Mouse (Mus musculus): Measurements from ENCODE around the gene Dok1. TPM values are rescaled to one million over a fixed set of nuclear protein-coding genes. Genes with fewer than 3 reads are reported as not detected.

Dok1 gene
- polyA plus RNA-seq, 1 experiment = 4.7 TPM

- TF ChIP-seq CTCF (IDR thresholded peaks at IDR 0.05; ENCODE audit: low read depth, low read length) (no peak), POLR2A (IDR thresholded peaks at IDR 0.05; ENCODE audit: insufficient read depth, low read length) (no peak), EP300 (IDR thresholded peaks at IDR 0.05; ENCODE audit: insufficient read depth, low read depth, low read length) (no peak)
- H3K4me3 ChIP-seq (ENCODE audit: low read depth, low read length) = no peak overlapping the region
These were observed 29.4 kb downstream of the Dok1 start for GRCm38 (mm10) chr6:83003850-83004249.

GRCm38 (mm10) chr6:83003082-83003481 is 30.2 kb downstream of the Dok1 start:
- no peak for TF ChIP-seq CTCF (IDR thresholded peaks at IDR 0.05; ENCODE audit: low read depth, low read length)
- no peak for TF ChIP-seq EP300 (IDR thresholded peaks at IDR 0.05; ENCODE audit: insufficient read depth, low read depth, low read length)
- TF ChIP-seq POLR2A (IDR thresholded peaks at IDR 0.05; ENCODE audit: insufficient read depth, low read length) = no peak
- H3K9me3 ChIP-seq (replicated peaks; ENCODE audit: control insufficient read depth, insufficient read depth, low read length, poor library complexity, severe bottlenecking) = no peaks in the 10 kb centered on the region; the same call in 1 of the 2 replicates
- no peak overlapping the region for H3K9ac ChIP-seq (ENCODE audit: low read depth, poor library complexity, severe bottlenecking)
- no peaks in the 10 kb centered on the region for H3K4me1 ChIP-seq (ENCODE audit: control insufficient read depth, insufficient read depth, low read length)
- no peak overlapping the region for H3K4me3 ChIP-seq (ENCODE audit: low read depth, low read length)
- H3K27me3 ChIP-seq (ENCODE audit: control insufficient read depth, insufficient read depth, low read length, poor library complexity, severe bottlenecking) = no peaks in the 10 kb centered on the region
- H3K36me3 ChIP-seq (ENCODE audit: control insufficient read depth, insufficient read depth, low read length, poor library complexity, severe bottlenecking) = no peaks in the 10 kb centered on the region
- H3K27ac ChIP-seq (ENCODE audit: insufficient read depth, low read length) = no peak overlapping the region

More at GRCm38 (mm10) chr6:83003850-83004249, 29.4 kb downstream of the Dok1 start:
- Histone ChIP-seq H3K4me1 (ENCODE audit: control insufficient read depth, insufficient read depth, low read length) (no peaks in the 10 kb centered on the region), H3K27ac (ENCODE audit: insufficient read depth, low read length) (no peak overlapping the region), H3K9me3 (replicated peaks; ENCODE audit: control insufficient read depth, insufficient read depth, low read length, poor library complexity, severe bottlenecking) (no peaks in the 10 kb centered on the region; the same call in 1 of the 2 replicates), H3K36me3 (ENCODE audit: control insufficient read depth, insufficient read depth, low read length, poor library complexity, severe bottlenecking) (no peaks in the 10 kb centered on the region), H3K27me3 (ENCODE audit: control insufficient read depth, insufficient read depth, low read length, poor library complexity, severe bottlenecking) (no peaks in the 10 kb centered on the region), H3K9ac (ENCODE audit: low read depth, poor library complexity, severe bottlenecking) (no peak overlapping the region)

- H3K27ac ChIP-seq (ENCODE audit: insufficient read depth, low read length) = no peak overlapping the region
These were observed 33.3 kb downstream of the Dok1 start for GRCm38 (mm10) chr6:82999986-83000385.

GRCm38 (mm10) chr6:82998326-82998725 is 34.9 kb downstream of the Dok1 start:
- no peaks in the 10 kb centered on the region for H3K4me1 ChIP-seq (ENCODE audit: control insufficient read depth, insufficient read depth, low read length)
- no peaks in the 10 kb centered on the region for H3K27me3 ChIP-seq (ENCODE audit: control insufficient read depth, insufficient read depth, low read length, poor library complexity, severe bottlenecking)
- H3K4me3 ChIP-seq (ENCODE audit: low read depth, low read length) = no peak overlapping the region
- H3K9ac ChIP-seq (ENCODE audit: low read depth, poor library complexity, severe bottlenecking) = no peak overlapping the region
- TF ChIP-seq CTCF (IDR thresholded peaks at IDR 0.05; ENCODE audit: low read depth, low read length) = peak; percentile 60
- no peak for TF ChIP-seq EP300 (IDR thresholded peaks at IDR 0.05; ENCODE audit: insufficient read depth, low read depth, low read length)
- no peak for TF ChIP-seq POLR2A (IDR thresholded peaks at IDR 0.05; ENCODE audit: insufficient read depth, low read length)
- H3K9me3 ChIP-seq (replicated peaks; ENCODE audit: control insufficient read depth, insufficient read depth, low read length, poor library complexity, severe bottlenecking) = no peaks in the 10 kb centered on the region
- no peaks in the 10 kb centered on the region for H3K36me3 ChIP-seq (ENCODE audit: control insufficient read depth, insufficient read depth, low read length, poor library complexity, severe bottlenecking)
- H3K27ac ChIP-seq (ENCODE audit: insufficient read depth, low read length) = no peak overlapping the region

More at GRCm38 (mm10) chr6:82999986-83000385, 33.3 kb downstream of the Dok1 start:
- Histone ChIP-seq H3K9ac (ENCODE audit: low read depth, poor library complexity, severe bottlenecking) (no peak overlapping the region), H3K9me3 (replicated peaks; ENCODE audit: control insufficient read depth, insufficient read depth, low read length, poor library complexity, severe bottlenecking) (no peaks in the 10 kb centered on the region; the same call in 1 of the 2 replicates), H3K4me1 (ENCODE audit: control insufficient read depth, insufficient read depth, low read length) (no peaks in the 10 kb centered on the region), H3K27me3 (ENCODE audit: control insufficient read depth, insufficient read depth, low read length, poor library complexity, severe bottlenecking) (no peaks in the 10 kb centered on the region), H3K36me3 (ENCODE audit: control insufficient read depth, insufficient read depth, low read length, poor library complexity, severe bottlenecking) (no peaks in the 10 kb centered on the region), H3K4me3 (ENCODE audit: low read depth, low read length) (no peak overlapping the region)
- no peak for TF ChIP-seq EP300 (IDR thresholded peaks at IDR 0.05; ENCODE audit: insufficient read depth, low read depth, low read length)
- no peak for TF ChIP-seq POLR2A (IDR thresholded peaks at IDR 0.05; ENCODE audit: insufficient read depth, low read length)
- TF ChIP-seq CTCF (IDR thresholded peaks at IDR 0.05; ENCODE audit: low read depth, low read length) = no peak

GRCm38 (mm10) chr6:82997511-82998102 is 35.7 kb downstream of the Dok1 start:
- no peak overlapping the region for H3K4me3 ChIP-seq (ENCODE audit: low read depth, low read length)
- no peak overlapping the region for H3K9ac ChIP-seq (ENCODE audit: low read depth, poor library complexity, severe bottlenecking)
- TF ChIP-seq CTCF (IDR thresholded peaks at IDR 0.05; ENCODE audit: low read depth, low read length) (no peak), EP300 (IDR thresholded peaks at IDR 0.05; ENCODE audit: insufficient read depth, low read depth, low read length) (no peak), POLR2A (IDR thresholded peaks at IDR 0.05; ENCODE audit: insufficient read depth, low read length) (no peak)
- H3K27me3 ChIP-seq (ENCODE audit: control insufficient read depth, insufficient read depth, low read length, poor library complexity, severe bottlenecking) = no peaks in the 10 kb centered on the region
- H3K27ac ChIP-seq (ENCODE audit: insufficient read depth, low read length) = no peak overlapping the region
- no peaks in the 10 kb centered on the region for H3K36me3 ChIP-seq (ENCODE audit: control insufficient read depth, insufficient read depth, low read length, poor library complexity, severe bottlenecking)
- H3K4me1 ChIP-seq (ENCODE audit: control insufficient read depth, insufficient read depth, low read length) = no peaks in the 10 kb centered on the region
- H3K9me3 ChIP-seq (replicated peaks; ENCODE audit: control insufficient read depth, insufficient read depth, low read length, poor library complexity, severe bottlenecking) = no peaks in the 10 kb centered on the region

DNA sequence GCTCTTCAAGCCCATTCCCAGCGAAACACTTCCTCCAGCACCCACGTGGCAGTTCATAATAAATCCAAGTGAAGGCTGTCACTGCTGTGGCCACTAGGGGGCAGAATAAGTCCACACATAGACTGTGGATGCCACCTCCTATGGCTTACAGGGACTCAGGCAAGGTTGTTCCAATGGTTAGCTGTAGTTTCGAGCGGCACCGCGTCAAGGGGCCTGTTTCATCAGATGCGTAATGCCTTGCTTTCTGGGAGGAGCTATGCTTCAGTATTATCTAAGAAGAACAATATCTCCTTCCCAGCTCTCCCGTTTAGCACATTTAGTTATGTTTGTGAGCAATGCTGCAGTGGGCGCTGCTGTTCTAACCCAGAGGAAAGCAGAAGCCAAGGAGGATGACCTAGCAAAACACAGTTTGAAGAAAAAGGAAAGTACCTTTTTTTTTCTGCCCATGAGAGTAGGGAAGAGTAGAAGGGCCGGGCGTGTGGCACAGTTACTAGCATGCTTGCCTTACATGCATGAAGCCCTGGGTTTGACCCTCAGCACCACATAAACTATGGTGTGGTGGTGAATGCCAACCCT is 36.4 kb downstream of the Dok1 start:
- Histone ChIP-seq H3K36me3 (ENCODE audit: control insufficient read depth, insufficient read depth, low read length, poor library complexity, severe bottlenecking) (no peaks in the 10 kb centered on the region), H3K4me1 (ENCODE audit: control insufficient read depth, insufficient read depth, low read length) (no peaks in the 10 kb centered on the region), H3K9ac (ENCODE audit: low read depth, poor library complexity, severe bottlenecking) (no peak overlapping the region), H3K9me3 (replicated peaks; ENCODE audit: control insufficient read depth, insufficient read depth, low read length, poor library complexity, severe bottlenecking) (no peaks in the 10 kb centered on the region), H3K4me3 (ENCODE audit: low read depth, low read length) (no peak overlapping the region), H3K27ac (ENCODE audit: insufficient read depth, low read length) (no peak overlapping the region), H3K27me3 (ENCODE audit: control insufficient read depth, insufficient read depth, low read length, poor library complexity, severe bottlenecking) (no peaks in the 10 kb centered on the region)
- TF ChIP-seq EP300 (IDR thresholded peaks at IDR 0.05; ENCODE audit: insufficient read depth, low read depth, low read length) (no peak), CTCF (IDR thresholded peaks at IDR 0.05; ENCODE audit: low read depth, low read length) (peak; percentile 89), POLR2A (IDR thresholded peaks at IDR 0.05; ENCODE audit: insufficient read depth, low read length) (no peak)
